Mouse (Mus musculus): ENCODE results near the gene Asb7. TPM values are rescaled to one million over a fixed set of nuclear protein-coding genes. Genes with fewer than 3 reads are reported as not detected.
A peak's percentile ranks its signal among the peaks of the same experiment; 100 is the strongest.

Asb7 gene
- total RNA-seq, 1 experiment from 2014 or later, result 15.2 TPM

GRCm38 (mm10) chr7:66655471-66655870 is 33.9 kb downstream of the Asb7 start:
- DNase-seq, result no peak

- no peak for DNase-seq
These were observed 35.8 kb downstream of the Asb7 start for GRCm38 (mm10) chr7:66653596-66653995.

- DNase-seq, result no peak
These were observed 37.2 kb downstream of the Asb7 start for GRCm38 (mm10) chr7:66652216-66652615.

GRCm38 (mm10) chr7:66650883-66651282 is 38.5 kb downstream of the Asb7 start:
- no peak for DNase-seq

GRCm38 (mm10) chr7:66649181-66649580 is 40.2 kb downstream of the Asb7 start:
- DNase-seq, result no peak

DNA sequence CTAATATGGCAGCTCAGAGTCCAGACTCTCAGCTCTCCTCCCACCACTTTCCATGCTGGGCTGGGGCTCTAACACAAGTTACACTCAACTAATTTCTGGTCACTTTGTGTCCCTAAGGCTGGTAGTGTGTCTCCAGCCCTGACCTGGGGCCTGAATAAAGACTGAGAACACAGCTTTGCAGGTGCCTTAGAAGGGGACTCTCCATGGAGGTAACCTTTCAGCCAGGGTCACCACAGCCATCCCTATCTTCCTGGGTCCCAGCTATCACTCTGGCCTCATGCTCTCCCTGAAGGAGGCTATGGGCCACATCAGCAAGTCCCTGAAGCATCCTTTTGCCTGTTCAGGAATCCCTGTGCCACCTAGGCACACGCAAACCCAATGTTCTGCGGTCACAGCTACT is 43.7 kb downstream of the Asb7 start:
- no peak for DNase-seq

- DNase-seq, result peak; percentile 50
These were observed 56.0 kb downstream of the Asb7 start for GRCm38 (mm10) chr7:66633351-66633750.

- no peak for DNase-seq
These were observed 59.1 kb downstream of the Asb7 start for GRCm38 (mm10) chr7:66630154-66630800.

DNA sequence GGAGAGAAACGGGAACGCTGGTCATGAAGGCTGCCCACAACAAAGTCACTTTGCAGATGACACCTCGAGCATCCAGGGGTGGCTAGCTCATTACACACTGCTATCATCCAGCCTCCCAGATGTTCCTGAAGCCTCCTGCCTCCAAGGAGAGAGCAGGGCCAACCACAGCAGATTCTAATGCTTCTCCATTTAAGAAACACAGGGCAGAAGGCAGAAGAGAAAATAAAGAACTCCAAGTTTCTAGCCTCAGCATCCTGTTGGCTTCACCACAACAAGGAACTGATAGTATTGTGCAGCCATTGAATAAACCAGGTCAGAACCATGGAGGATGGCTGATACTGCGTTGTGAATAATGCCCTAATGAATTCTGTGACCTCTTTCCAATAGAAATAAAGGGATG is 60.0 kb downstream of the Asb7 start:
- no peak for DNase-seq

DNA sequence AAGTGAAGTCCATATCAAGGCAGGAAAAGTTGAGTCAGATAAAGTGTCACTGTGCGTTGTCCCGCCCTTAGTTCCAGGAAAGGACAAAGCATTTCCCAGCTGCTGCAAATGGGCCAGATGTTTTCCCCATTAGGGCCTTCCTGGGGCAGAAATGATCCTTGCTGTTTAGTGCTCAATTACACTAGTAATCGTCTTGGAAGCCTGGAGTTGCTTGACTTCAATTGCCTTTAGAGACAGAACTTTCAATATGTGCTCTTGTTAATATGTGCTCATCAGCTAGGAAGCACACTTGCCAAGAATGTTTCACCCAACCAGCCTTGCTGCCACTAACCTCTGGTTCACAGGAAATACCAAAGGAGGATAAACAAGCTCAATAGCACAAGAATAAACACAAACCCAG is 66.0 kb downstream of the Asb7 start:
- DNase-seq, result no peak

DNA sequence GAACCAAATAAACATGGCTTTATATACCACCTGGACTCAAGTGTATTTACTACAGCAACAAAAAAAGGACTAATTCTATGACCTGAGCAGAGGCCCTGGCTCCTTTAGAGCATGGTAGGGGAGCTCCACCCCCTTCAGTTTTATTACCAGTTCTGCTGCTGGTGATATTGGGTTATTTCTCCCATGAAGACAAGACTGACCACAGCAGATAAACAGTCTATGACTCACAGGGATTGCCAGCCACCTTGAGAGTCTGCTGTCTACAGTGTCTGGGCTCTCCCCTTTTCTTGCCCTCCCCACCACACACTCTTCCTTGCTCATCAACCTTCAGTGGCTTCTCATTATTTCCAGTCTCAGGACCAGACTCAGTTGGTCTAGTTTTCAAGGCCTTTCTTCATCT is 87.5 kb downstream of the Asb7 start:
- DNase-seq, result no peak

- DNase-seq, result peak; percentile 12
These were observed 88.5 kb downstream of the Asb7 start for GRCm38 (mm10) chr7:66600622-66601610.

DNA sequence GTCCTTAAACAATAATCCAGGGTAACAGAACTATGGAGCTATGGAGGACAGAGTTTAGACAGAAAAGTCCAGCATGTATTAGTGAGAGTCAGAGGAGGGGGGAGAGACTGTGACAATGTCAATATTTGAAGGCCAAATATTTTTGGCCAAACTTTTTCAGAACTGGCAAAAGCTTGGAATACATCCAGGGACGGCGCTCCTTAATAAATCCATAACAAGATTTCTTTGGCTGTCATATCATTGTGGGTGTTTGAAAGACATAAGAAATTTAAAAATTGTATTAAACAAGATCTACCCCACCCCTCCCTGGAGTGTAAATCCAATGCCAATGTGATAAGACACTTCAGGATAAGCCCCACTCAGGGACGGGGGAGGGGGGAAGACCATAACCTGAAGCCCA is 89.3 kb downstream of the Asb7 start:
- peak; percentile 38 for DNase-seq

GRCm38 (mm10) chr7:66597900-66598299 is 91.5 kb downstream of the Asb7 start:
- no peak for DNase-seq

Other genes starting within 250 kb of the Asb7 start
- 7.8 and 9.5 TPM in 2 replicates for gene Lins1, start 293 bp upstream of the Asb7 start, total RNA-seq (2021)
- gene Cers3, start 53.9 kb upstream of the Asb7 start, total RNA-seq (2021), result 0.11 and 0.15 TPM in 2 replicates
- 4.8 and 6.0 TPM in 2 replicates for gene Adamts17, start 150.1 kb upstream of the Asb7 start, total RNA-seq (2021)

Data from adrenal gland, postnatal 14 days (tissue).